Mouse (Mus musculus): ENCODE results near the gene Plekhg1.

Gene Plekhg1

GRCm38 (mm10) chr10:3892368-3892767 is 152.2 kb downstream of the Plekhg1 start:
- DNase-seq: no peak

- DNase-seq: peak; percentile 7
Measured at GRCm38 (mm10) chr10:3898068-3898467, 157.9 kb downstream of the Plekhg1 start.

- no peak for DNase-seq
Measured at GRCm38 (mm10) chr10:3900416-3900956, 160.3 kb downstream of the Plekhg1 start.

GRCm38 (mm10) chr10:3905747-3906146 is 165.6 kb downstream of the Plekhg1 start:
- DNase-seq: no peak

GRCm38 (mm10) chr10:3914104-3914503 is 173.9 kb downstream of the Plekhg1 start:
- DNase-seq: no peak

GRCm38 (mm10) chr10:3920368-3921152 is 180.4 kb downstream of the Plekhg1 start:
- DNase-seq: no peak

GRCm38 (mm10) chr10:3928008-3928545 is 187.9 kb downstream of the Plekhg1 start:
- no peak for DNase-seq

- DNase-seq: no peak
Measured at GRCm38 (mm10) chr10:3931831-3932230, 191.7 kb downstream of the Plekhg1 start.

- no peak for DNase-seq
Measured at GRCm38 (mm10) chr10:3933311-3933940, 193.3 kb downstream of the Plekhg1 start.

GRCm38 (mm10) chr10:3936864-3937263 is 196.7 kb downstream of the Plekhg1 start:
- no peak for DNase-seq

GRCm38 (mm10) chr10:3939895-3940595 is 199.9 kb downstream of the Plekhg1 start:
- DNase-seq: no peak

- no peak for DNase-seq
Measured at GRCm38 (mm10) chr10:3940596-3940975, 200.4 kb downstream of the Plekhg1 start.

GRCm38 (mm10) chr10:3941054-3941757 is 201.0 kb downstream of the Plekhg1 start:
- peak; percentile 65 for DNase-seq

- no peak for DNase-seq
Measured at GRCm38 (mm10) chr10:3942289-3942688, 202.1 kb downstream of the Plekhg1 start.

- DNase-seq: peak; percentile 86
Measured at GRCm38 (mm10) chr10:3943492-3944395, 203.6 kb downstream of the Plekhg1 start.

GRCm38 (mm10) chr10:3946871-3947270 is 206.7 kb downstream of the Plekhg1 start:
- no peak for DNase-seq

GRCm38 (mm10) chr10:3947346-3947745 is 207.2 kb downstream of the Plekhg1 start:
- no peak for DNase-seq

- no peak for DNase-seq
Measured at GRCm38 (mm10) chr10:3949306-3949705, 209.1 kb downstream of the Plekhg1 start.

- DNase-seq: no peak
Measured at GRCm38 (mm10) chr10:3956471-3956870, 216.3 kb downstream of the Plekhg1 start.

GRCm38 (mm10) chr10:3958591-3958990 is 218.4 kb downstream of the Plekhg1 start:
- no peak for DNase-seq

GRCm38 (mm10) chr10:3969026-3969425 is 228.9 kb downstream of the Plekhg1 start:
- no peak for DNase-seq

Measured in lung, postnatal 10 days (tissue).